Comparison of ENCODE assay signal across 10 mouse cellular contexts in the genomic region with DNA sequence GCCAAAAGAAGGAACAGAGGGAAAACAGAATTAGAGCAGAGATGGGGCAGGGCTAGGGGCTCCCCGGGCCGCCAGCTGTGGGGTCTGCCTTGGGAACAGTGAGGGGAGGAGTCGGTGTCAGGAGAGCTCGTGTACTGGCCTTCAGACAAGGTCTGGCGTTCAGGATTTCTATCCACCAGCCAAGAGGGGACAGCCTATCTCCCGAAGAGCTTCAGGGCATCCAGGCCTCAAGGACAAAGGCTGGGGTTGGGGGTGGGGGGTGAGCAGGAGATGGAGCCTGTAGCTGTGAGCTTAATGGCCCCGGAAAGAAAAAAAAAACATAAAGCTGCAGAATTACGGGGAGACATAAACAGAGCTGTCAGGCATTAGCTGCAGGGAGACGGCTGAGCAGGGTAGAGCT. TPM values are rescaled to one million over a fixed set of nuclear protein-coding genes. Genes with fewer than 3 reads are reported as not detected.
A peak's percentile ranks its signal among the peaks of the same experiment; 100 is the strongest.
DNase-seq lines count a peak whose midpoint lies in the region; ATAC-seq lines count a peak whose summit lies in the region.
"Had no signal": no experiment of that assay in that cellular context is flagged by ENCODE, and none has a peak within 500 bp of the region (broad histone marks: within the 10 kb centered on the region; RNA-seq: fewer than 3 reads in every experiment).

No protein-coding gene starts in this region.

- H3K4me2 ChIP-seq in hindbrain, embryonic 16.5 days (ENCODE audit: low read length) = no peak overlapping the region
- H3K4me2 ChIP-seq in stomach, embryonic 16.5 days (ENCODE audit: low read depth, low read length) = 0 out of 2 replicates have a peak overlapping the region, but pooled peaks have one; percentile 13

- H3K36me3 ChIP-seq in hindbrain, embryonic 16.5 days (ENCODE audit: control insufficient read depth, insufficient read depth, low read length) = no peaks in the 10 kb centered on the region
- H3K36me3 ChIP-seq in stomach, embryonic 16.5 days (ENCODE audit: control insufficient read depth, insufficient read depth, low read length) = no peaks in the 10 kb centered on the region

- H3K4me3 ChIP-seq in hindbrain, embryonic 16.5 days (ENCODE audit: low read length) = no peak overlapping the region
- no peak overlapping the region for H3K4me3 ChIP-seq in stomach, embryonic 16.5 days (replicated peaks; ENCODE audit: low read length)
- H3K4me3 ChIP-seq: erythroblast, embryonic 14.5 days had no signal

- H3K9ac ChIP-seq in hindbrain, embryonic 16.5 days (ENCODE audit: low read depth, low read length) = peak overlapping the region; percentile 33; the same call in 1 of the 2 replicates
- peak overlapping the region; percentile 53 for H3K9ac ChIP-seq in stomach, embryonic 16.5 days (ENCODE audit: low read length)

- DNase-seq in adrenal gland, adult 2 months = peak; percentile 71
- DNase-seq in adrenal gland, postnatal 4 days (ENCODE audit: low spot score in 2 of 2) = no peak
- DNase-seq in ovary, adult 18-20 months (ENCODE audit: low spot score) = peak; percentile 82
- DNase-seq in ovary, postnatal 14 days (ENCODE audit: low spot score) = no peak
- no peak for DNase-seq in spleen, postnatal 4 days (ENCODE audit: low spot score in 2 of 2)
- DNase-seq in layer of hippocampus, adult 8-10 months (ENCODE audit: low spot score in 2 of 2) = no peak
- DNase-seq: kidney, adult 2 months had no signal

- peaks cover 42% of the 10 kb centered on the region for H3K4me1 ChIP-seq in hindbrain, embryonic 16.5 days (ENCODE audit: control insufficient read depth, insufficient read depth, low read depth, low read length)
- H3K4me1 ChIP-seq in stomach, embryonic 16.5 days (ENCODE audit: control insufficient read depth, insufficient read depth, low read length) = peaks cover 71% of the 10 kb centered on the region

- ATAC-seq in hindbrain, embryonic 16.5 days = no peak
- no peak for ATAC-seq in stomach, embryonic 16.5 days (ENCODE audit: insufficient read depth, low FRiP score)

- H3K27me3 ChIP-seq in hindbrain, embryonic 16.5 days (replicated peaks; ENCODE audit: control insufficient read depth, insufficient read depth, low read length) = no peaks in the 10 kb centered on the region
- no peaks in the 10 kb centered on the region for H3K27me3 ChIP-seq in stomach, embryonic 16.5 days (ENCODE audit: control insufficient read depth, insufficient read depth, low read length)

- peak overlapping the region; percentile 52 for H3K27ac ChIP-seq in hindbrain, embryonic 16.5 days (ENCODE audit: low read depth, low read length)
- H3K27ac ChIP-seq in stomach, embryonic 16.5 days (ENCODE audit: low read length) = peak overlapping the region; percentile 5; the same call in 1 of the 2 replicates

- 18% methylated on average over 9 of the region's 9 CpGs for WGBS in hindbrain, embryonic 16.5 days
- WGBS in stomach, embryonic 16.5 days = 18% methylated on average over 9 of the region's 9 CpGs

- no peaks in the 10 kb centered on the region for H3K9me3 ChIP-seq in hindbrain, embryonic 16.5 days (ENCODE audit: control insufficient read depth, low read length)
- H3K9me3 ChIP-seq in stomach, embryonic 16.5 days (replicated peaks; ENCODE audit: control insufficient read depth, low read length) = no peaks in the 10 kb centered on the region

RNA-seq across cellular contexts. Expression of a gene that starts 53.6 kb away (rescaled TPM):
- 100 to 1,000 TPM; 201 to 250 TPM for total RNA-seq in adrenal gland, adult 2 months (2021)
- polyA plus RNA-seq in adrenal gland, adult 2 months (2012; rRNA removed) = 661 and 745 TPM in 2 replicates
- total RNA-seq in adrenal gland, postnatal 4 days (2021) = 100 to 1,000 TPM; 135 to 160 TPM
- polyA plus RNA-seq in hindbrain, embryonic 16.5 days (2015; fragmentation: Nextera tagmentation; extraction: Ambion mirVana) = 42.5 and 44.8 TPM in 2 replicates
- polyA plus RNA-seq in stomach, embryonic 16.5 days (2015; fragmentation: Nextera tagmentation; extraction: Ambion mirVana) = 63.4 and 69.8 TPM in 2 replicates
- total RNA-seq in layer of hippocampus, adult 8-10 months (2022) = 100 to 1,000 TPM in 2 of 4 experiments, 10 to 100 TPM in 2; 84.3 to 119 (median 101) TPM

Comparison
In these comparisons a context has a peak if more than half of its experiments do, and no peak if none do; other contexts are left out.
1. DNase-seq: peak in adrenal gland, adult 2 months (single experiment) and ovary, adult 18-20 months (single experiment); none in adrenal gland, postnatal 4 days (0 of 2), ovary, postnatal 14 days (single experiment), spleen, postnatal 4 days (0 of 2) and layer of hippocampus, adult 8-10 months (0 of 2).